Mouse (Mus musculus) activated CD4-positive, CD25-positive, alpha-beta regulatory T cell, adult 4 months (primary cell): Measurements from ENCODE around the gene Tspan18. TPM values are rescaled to one million over a fixed set of nuclear protein-coding genes. Genes with fewer than 3 reads are reported as not detected.

Experiments
- ATAC-seq: one replicate; pipeline ENCODE4 v1.8.0; 2017
- polyA plus RNA-seq, 2 experiments: library from polyadenylated mRNA; unstranded; fragments of 100-300 nt; shearing (Covaris generic); gene quantifications; one replicate each; pipeline ENCODE4 v1.2.1; 2017

Gene Tspan18
- polyA plus RNA-seq, 2 experiments from 2014 or later = 0.54 TPM; not detected in 1

- ATAC-seq = no peak
Measured at GRCm38 (mm10) chr2:93212386-93212785, 121.9 kb downstream of the Tspan18 start.

- no peak for ATAC-seq
Measured at GRCm38 (mm10) chr2:93206126-93206525, 128.2 kb downstream of the Tspan18 start.

- ATAC-seq = peak; percentile 34
Measured at GRCm38 (mm10) chr2:93204571-93204970, 129.7 kb downstream of the Tspan18 start.

GRCm38 (mm10) chr2:93203682-93204081 is 130.6 kb downstream of the Tspan18 start:
- no peak for ATAC-seq

GRCm38 (mm10) chr2:93202782-93203181 is 131.5 kb downstream of the Tspan18 start:
- ATAC-seq = no peak

DNA sequence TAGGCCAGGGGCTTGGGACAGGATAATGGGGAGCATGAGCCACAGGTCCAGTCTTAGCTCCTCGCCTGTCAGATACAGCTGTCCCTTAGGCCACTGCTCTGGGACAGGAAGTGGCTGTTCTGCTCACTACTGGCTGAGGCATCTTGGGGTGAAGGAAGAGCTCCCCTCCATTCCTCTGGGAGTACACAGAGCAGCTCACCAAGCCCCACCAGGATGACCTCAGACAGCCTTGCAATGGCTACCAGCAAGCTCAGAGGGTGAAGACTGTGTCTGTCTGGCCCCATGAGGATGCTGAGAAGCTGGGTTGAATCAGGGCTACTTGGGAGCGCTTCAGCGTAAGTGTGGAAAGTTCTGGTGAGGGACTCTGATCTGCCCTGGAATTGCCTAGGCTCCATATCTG is 132.3 kb downstream of the Tspan18 start:
- no peak for ATAC-seq

DNA sequence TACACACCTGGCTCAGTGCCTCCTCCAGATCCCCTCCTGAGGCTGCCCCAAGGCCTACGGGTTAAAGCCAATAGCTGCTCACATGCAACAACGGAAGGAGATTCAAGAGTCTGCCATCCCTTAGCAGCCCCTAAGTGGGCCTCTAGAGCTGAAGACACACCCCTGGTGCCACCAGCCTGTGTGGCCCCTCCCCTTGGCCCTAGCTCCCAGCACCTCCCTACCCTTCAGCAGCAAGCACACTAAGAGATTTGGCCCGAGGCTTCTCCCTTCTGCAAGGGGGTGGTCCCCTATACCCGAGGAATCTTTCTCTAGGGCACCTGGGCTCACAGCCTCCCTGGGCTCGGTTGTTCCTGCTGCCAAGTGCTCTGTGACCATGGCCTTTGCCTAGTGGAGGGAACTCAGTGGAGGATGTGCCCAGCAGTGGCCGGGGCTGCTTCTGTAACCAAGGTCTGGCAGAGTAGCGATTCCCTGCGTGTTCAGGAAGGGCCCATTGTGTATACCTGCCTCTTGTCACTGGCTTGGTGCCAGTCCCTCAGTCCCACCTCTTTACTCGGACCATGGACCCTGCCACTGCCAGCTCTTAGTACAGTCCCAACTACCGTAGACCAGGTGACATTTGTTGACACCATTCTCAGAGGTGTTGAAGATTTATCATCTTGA is 133.5 kb downstream of the Tspan18 start:
- ATAC-seq = no peak

DNA sequence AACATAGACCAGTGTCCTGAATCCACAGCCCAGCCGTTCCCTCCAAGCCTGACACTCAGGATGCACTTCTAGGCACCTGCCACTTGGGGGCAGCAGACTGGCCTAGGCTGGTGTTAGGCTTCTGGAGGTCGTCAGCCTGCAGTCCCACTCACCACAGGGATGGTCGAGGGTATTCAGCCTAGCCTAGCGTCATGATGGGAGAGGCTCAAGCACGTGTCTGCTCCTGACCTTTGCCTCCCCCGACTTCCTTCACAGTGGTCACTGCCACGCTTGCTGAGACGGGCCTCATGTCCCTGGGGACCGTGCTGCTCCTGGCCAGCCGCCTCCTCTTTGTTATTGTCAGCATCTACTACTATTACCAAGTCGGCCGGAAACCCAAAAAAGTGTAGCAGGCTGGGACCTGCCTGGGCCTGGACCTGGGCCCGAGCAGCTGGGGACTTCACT is 134.8 kb downstream of the Tspan18 start:
- peak; percentile 25 for ATAC-seq

- peak; percentile 62 for ATAC-seq
Measured at GRCm38 (mm10) chr2:93198846-93199245, 135.5 kb downstream of the Tspan18 start.

DNA sequence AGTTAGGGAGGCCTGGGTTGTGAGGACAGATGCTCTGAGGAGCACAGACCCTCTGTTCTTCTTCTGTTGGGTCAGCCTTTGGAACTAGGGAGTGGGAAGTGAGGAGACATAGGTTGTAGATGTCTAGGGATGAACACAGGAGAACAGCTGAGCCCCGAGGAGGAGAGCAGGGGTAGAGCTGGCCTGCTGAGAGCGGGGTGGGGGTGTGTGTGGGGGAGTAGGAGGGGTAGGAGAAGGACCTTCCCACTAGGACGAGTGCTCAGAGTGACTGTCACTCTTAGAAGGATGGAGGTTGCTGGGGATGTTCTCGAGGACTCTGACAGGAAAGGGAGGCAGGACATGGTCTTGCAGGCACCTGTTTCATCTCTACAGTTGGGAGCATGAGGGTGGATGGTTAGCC is 140.5 kb downstream of the Tspan18 start:
- ATAC-seq = no peak

GRCm38 (mm10) chr2:93192671-93193080 is 141.6 kb downstream of the Tspan18 start:
- peak; percentile 78 for ATAC-seq

DNA sequence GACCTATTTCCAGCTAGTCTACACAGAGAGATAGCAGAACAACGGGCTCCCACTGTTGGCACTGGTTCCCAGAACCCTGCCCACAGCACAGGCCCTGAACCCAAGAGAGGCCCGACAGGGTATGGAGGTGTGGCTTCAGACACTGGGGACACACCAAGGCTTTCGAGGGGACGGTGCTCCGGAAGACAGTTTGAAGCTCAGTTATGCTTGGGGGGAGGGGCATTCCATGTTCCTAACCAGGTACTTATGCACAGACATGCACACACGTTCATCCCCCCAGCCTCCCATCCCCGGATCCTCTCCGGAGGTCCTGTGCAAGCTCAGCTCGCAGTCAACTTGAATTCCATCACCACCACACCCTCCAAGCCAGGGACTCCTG is 142.1 kb downstream of the Tspan18 start:
- ATAC-seq = peak; percentile 5

- ATAC-seq = no peak
Measured at GRCm38 (mm10) chr2:93191488-93192181, 142.7 kb downstream of the Tspan18 start.

DNA sequence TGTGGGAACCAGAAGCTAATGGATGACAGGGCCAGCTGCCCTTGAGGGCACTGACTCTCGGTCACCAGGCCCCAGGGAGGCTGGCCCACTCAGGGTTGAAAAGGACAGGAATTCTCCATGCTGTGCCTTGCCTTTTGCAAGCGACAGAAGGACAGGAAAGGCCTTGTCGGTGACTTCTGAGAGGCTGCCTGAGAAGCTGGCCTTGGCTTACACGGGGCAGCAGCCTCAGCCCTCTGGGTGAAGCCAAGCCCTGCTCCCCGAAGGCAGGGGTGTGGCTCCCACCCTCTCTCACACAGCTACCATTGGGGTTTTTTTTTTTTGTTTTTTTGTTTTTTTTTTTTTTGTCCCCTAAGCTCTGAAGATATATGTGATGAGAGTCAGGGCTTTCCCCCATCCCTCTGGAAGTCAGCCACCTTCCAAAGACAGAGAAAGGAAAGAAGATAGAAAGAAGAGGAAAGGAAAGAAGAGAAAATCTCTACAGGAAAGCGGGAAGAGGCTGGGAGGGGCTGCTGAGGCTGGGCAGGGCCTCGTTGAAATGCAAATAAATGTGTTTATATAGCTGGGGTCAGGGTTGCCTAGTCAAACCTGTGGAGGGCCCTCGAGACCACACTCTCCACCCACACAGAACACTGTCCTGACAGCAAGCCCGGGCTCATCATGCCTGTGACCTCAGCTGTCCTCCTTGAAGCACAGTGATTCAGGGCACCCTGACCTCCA is 143.4 kb downstream of the Tspan18 start:
- ATAC-seq = no peak

DNA sequence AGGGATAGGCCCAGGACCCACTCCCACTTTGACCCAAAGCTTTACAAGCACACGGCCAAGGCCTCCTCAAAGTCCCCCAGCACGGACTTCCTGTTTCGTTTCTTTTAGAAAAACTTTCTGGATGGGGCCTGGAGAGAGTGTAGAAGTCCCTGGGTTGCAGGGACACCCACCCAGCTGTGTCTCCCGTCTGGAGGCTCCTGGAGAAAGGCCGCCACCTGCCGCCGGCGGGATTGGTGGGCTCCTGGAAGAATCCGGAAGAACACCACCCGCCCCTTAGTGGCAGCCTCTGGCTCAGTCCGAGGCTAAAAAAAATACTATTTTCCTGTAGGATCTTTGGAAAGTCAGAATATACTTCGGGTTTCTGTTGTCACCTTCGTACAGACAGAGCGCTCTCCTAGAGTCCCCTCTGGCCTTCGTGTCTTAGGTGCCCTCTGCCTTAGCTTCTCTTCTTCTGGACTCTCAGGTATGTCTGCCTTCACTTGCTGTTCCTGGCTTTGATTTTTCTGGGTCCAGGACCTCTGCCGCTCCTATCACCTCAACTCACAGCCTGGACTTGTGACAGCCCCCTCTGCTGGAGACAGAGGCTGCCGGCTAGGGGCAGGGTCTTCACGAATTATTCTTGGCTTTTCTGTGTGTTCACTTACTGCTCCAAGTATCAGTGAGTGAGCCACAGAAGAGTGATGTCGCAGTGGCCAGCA is 145.4 kb downstream of the Tspan18 start:
- ATAC-seq = no peak

DNA sequence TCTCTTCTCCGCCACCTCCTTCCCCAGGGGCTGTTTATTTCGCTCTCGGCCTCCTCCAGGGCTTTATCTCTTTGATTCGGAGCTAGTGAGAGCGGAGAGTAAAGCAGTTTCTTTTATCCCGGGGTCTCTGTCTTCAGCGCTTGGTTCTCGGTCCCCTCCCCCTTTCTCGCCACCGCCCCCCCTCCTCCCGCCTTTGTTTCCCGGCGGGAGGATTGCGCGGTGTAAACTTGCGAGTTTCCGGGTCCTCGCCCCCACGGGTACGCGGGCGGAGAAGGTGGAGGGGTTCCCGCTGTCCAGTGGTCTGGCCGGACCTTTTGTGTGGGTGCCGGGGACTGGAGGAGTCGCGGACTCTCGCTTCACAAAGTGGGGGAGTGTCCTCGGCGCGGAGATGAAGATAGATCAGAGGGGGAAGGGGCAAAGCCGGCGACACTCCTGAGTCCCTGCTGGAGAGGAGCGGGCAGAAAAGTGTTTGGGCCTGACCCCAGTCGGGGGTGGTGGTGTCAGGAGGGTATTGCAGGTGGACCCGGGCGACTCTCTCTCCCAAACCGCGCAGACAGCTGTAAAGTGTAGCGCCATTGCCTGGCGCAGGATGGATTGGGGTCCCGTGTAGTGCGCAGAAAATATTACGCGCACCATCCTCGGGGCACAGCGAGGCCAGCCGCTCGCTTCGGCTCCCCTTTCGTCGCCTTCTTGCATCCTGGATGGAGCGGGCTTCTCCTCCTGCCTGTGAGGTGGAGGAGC is 146.1 kb downstream of the Tspan18 start:
- no peak for ATAC-seq

GRCm38 (mm10) chr2:93187323-93187996 is 146.8 kb downstream of the Tspan18 start, which contains the start of gene Trp53i11:
TSS of gene Trp53i11 (plus strand) at chr2:93187548.
- ATAC-seq = peak; percentile 74

- no peak for ATAC-seq
Measured at GRCm38 (mm10) chr2:93182859-93183258, 151.4 kb downstream of the Tspan18 start.

- ATAC-seq = peak; percentile 24
Measured at GRCm38 (mm10) chr2:93180077-93180844, 154.0 kb downstream of the Tspan18 start.

DNA sequence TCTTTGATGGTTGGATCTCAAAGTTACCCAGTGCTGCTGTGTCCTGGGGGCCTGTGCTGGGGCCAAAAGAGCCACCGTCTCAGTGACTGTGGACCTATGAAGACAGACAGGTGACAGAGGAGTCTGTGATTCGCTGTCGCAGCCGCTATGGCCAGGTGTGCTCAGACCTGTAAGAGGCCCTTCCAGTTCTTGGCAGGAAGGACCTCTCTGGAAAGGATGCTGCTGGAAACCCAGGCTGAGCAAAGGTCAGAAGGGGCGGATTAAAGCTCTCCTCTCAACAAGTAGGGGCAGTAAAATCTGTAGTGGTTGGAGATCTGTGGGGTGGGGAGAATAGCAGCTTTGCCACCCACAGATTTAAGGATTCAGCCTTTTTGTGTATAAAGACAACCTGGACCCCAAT is 154.7 kb downstream of the Tspan18 start:
- ATAC-seq = no peak

GRCm38 (mm10) chr2:93178313-93178677 is 156.0 kb downstream of the Tspan18 start:
- no peak for ATAC-seq
